Mouse (Mus musculus) frontal cortex, postnatal 36 days (tissue): ENCODE data around the gene Slc4a2.

Experiments used
- DNase-seq, 2 experiments: peaks; one replicate each; pipeline ENCODE4 v3.0.0; 2022; ENCODE audit warnings: low spot score in 2 of 2

The Slc4a2 gene

DNA sequence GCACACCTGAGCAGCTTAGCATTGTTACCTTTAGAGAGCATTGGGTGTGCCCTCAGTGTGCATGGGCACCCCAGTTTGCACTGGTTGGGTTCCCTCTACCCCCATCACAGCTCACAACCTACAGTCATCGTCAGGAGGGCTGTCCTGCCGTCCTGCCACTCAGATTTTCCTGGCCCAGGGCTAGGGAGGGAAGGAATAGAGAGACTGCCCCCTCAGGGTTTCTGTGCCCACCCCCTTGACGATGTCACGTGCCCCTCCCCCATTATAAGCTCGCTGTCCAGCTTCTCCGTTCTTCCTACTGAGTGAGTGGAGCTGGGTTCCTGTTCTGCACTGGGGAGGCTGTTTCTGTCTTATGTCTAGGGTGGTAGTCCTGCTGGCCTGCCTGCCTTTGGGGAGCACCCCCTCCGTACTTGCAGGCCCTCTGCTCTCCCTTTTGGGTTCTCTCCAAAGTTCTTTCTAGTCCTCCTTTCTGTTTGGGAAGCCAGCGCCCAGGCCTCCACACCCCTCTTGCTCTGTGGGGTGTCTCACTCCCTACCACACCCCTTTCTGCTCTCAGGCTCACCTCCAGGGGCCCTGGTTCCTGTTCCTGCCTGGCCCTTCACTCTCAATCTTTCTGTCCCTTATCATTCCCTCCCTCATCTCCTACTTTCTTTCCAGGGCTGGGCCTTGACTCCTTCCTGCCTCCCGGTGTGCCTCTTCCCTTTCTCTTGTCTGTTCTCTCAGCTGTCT is 3.1 kb downstream of the Slc4a2 start:
- no peak for DNase-seq

DNA sequence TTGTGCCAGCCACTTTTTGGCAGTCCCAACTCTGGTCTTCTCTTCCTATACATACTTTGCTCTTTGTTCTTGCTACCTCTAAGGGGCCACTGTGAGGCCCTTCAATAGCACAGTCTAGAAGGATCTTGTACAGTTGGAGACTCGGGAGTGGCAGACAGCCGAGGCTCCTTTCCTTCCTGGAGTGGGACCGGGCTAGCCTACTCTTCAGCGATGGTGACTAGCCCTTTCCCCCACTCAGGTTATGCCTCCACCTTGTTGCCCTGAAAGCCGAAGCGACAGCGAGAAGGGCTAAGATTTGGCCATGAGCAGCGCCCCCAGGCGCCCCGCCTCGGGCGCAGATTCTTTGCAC is 3.6 kb downstream of the Slc4a2 start:
- no peak for DNase-seq

DNA sequence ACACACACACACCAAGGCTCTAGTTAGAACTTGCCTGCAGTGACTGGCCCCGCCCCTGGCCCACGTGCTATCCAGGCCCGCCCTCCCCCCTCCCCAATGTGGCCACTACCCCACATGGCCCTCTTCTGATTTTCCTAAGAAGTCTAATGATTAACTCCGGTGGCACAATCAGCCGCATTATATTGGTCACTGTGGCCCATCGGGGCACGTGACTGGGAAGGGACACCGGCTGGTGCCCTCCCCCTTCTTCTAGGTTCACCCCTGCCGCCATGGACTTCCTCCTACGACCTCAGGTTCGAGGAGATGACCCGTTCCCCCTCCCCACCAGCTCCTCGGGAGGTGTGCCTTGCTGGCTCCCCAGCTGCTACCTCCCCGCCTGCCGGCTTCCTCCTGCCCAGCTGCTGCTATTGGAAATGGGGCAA is 4.4 kb downstream of the Slc4a2 start:
- DNase-seq = no peak

DNA sequence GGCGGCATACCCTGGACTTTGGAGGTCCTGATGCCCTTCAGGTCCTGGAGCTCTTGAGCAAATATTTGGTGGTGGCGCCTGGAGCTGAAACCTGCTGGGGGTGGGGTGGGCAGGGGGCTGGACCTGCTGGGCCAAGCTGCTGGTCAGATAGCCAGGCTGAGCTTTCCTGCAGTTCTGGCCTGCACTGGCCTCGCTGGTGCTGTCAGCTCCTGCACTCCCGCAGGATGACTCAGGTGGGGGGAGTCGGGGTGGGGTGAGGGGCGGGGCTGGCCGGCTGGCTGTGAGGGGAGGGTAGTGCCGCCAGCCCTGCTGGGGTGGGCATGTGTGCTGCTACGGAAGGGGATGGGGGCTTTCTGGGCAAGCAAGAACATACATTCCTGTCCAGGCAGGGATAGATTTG is 5.0 kb downstream of the Slc4a2 start:
- DNase-seq = no peak

DNA sequence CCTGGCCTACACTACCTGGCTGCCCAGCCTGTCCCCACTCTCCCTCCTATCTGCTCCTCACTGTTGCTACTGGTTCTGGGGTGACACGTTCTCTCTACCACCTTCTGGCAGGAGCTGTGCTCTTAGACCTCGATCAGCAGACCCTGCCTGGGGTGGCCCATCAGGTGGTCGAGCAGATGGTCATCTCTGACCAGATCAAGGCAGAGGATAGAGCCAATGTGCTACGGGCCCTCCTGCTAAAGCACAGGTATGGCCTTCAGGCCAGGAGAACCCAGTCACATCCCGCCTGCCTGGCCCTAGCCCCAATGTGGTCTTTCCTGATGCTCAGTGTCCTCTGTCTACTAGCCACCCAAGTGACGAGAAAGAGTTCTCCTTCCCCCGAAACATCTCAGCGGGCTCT is 10.4 kb downstream of the Slc4a2 start:
- DNase-seq = no peak

DNA sequence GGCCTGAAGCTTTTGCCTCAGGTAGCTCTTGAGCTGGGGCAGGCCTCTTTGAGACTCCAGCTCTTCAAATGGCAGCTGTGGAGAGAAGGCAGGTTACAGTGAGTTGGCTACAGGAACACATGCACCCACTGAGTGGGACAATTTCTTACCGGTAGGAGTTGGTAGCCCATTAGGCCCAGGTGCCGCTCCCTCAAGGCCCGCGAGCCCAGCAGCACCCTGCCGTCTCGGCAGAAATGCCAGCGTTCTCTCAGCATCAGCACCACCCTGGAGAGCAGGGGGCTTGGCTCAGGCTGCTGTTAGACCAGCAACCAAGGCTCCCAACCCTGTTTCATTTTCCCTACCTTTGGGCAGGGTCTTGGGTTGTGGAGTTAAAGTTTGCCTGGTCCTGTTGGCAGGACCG is 17.6 kb downstream of the Slc4a2 start:
- no peak for DNase-seq

DNA sequence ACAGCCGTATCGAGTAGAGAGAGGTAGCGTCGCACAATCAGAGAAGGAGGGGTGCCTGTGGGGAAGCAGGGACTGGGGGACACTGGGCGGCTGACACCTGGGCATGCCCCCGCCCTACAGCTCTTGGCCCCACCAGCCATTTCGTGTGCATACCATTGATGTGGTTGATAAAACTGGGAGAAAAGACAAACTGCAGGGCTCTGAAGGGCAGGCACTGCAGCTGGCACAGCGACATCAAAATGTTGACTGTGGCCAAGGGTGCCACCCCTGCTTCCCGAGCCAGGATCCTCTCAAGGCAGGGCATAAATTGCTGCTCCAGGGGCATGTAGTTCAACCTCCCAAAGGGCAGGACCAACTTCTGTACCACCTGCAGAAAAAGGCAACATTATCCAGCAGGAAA is 18.4 kb downstream of the Slc4a2 start:
- DNase-seq = no peak

DNA sequence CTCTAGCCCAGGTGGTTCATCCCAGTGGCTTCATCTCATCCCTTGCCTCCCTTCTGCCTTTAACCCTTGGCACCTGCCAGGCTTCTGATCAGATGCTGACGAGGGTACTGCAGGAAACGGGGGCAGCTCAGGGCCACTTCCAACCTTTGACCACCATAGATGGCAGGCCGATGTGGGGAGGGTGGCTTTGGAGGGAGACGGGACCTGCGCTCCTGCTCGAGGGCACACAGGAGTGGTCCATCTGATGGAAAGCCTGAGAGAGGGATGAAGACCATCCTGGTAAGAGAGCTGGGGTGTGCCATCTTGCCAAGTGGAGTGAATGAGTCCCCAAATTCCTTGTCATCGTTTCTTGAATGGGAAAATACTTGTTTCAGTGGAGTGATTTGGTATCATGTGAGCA is 19.6 kb downstream of the Slc4a2 start:
- no peak for DNase-seq

DNA sequence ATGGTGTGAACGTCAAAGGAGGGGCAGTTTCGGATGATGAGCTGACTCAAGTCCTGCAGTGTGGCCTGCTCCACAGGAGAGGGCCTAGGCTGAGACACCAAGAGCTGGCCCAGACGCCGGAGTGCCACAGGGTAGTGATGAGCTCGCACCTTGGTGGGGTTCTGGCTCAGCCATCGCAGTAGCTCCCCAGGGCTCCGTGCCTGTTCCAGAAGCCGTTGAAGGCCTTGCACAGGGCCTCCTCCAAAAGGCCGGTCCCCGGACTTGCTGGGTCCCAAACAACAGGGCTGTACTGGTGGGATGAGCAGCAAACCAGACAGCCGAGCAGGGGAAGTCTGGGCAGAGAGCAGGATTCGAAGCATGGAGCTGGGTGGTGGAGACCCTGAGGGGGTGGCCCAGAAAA is 20.3 kb downstream of the Slc4a2 start:
- DNase-seq = no peak

DNA sequence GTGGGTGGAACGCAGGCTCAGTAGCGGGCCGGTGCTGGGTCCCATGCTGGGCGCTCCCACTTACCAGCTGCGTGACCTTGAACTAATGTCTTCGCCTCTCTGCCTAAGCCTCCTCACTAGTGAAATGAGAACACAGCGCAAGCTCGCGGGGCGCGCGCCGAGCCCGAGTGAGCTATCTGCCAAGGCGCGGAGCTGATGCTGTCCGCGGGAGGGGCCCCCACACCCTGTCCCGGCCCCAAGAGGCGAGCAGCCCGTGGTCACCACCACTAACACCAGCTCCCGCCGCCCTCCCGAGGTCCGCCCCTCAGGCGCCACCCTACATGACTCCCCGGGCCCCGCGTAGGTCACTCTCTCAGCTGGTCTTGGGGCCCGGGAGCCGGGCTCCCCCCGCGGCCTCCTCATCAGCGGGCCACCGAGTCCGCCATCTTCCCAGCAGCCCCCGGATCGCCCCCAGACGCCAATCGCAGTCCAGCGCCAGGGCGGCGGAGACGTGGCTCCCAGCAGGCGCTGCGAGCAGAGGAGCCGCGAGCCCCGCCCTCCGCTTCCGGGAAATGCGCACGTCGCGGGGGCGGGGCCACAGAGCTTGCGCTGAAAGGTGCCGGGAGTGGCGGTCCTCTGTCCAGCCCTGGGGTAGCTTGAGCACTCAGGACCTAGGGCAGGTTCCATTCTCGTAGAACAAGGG is 21.2 kb downstream of the Slc4a2 start, which contains the start of gene Fastk:
Fastk (minus strand) TSS at position 542 of the 682 bp plus-strand sequence.
- DNase-seq = peak; percentile 94

DNA sequence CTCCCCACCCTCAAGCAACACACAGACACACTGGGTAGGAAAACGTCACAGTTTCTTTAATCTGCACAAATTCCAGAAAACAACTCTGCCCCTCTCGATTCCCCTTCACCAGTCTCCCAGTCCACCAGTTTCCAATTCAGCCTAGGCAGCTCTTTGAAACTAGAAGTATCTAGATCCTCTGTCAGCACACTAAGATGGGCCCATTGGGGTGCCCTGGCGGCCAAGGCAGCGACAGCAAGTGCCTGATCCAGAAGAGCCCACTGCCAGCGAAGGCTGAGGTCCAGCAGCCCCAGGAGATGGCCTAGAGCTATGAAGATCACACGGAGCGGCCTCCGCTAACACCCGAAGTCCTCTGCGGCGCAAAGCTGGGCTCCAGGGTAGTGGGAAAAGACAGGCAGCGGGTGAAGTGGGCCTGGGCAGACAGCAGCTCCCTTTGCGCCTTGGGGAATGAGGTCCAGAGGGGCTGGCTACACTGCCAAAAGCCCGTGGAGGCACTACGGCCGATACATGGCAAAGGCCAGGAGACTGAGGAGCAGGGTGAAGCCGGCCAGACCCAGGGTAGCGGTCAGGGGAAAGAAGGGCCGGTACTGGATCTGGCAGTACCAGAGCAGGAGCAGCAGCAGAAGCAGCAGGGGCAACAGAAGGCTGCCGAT is 21.9 kb downstream of the Slc4a2 start:
- no peak for DNase-seq

DNA sequence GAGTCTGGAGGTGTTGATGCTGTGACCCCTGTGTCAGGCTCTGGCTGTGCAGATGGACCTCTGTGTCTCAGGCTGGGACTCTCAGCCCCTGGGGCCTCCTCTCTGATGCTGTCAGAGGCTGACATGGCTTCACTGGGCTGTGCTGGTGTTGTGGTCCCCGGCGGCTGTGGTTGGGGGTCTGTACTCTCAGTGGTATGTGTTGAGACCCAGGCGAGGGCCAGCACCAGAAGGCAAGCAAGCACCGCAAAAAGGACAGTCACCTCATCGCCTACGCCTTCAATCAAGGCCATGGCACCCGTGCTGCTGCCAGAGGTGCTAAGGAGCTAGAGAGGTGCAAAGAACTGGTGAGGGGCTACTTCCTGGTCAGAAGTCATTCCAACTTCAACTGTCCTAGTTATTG is 23.0 kb downstream of the Slc4a2 start:
- no peak for DNase-seq

DNA sequence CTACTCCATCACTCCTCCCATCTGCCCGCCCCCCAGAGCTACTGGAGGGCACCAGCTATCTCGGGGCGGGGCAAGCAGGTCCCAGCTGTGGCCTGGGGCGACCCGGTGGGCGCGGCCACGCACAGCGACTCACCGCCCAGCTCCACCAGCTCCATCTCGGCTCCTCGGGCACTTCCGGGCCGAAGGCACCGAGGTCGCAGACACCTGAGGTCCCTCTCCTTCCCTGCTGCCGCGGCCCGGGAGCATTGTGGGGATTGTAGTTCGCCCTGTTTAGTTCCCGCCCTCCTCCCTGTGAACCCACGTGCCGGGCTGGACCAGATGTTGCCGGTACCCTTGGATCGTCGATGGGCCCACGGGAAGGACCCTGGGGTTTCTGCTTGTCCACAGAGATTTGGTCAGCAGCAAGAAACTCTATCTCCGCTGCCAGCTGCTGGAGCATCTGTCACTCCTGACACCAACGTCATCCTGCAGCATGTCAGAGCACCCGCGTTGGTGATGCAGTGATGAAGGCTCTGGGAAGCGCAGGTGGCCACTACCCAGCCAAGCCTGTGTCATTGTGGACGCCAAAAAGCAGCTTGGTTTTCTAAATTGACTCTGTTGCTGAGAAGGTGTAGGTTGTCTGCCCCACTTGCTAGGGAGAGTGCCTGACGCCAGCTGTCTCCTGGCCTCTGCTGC is 24.1 kb downstream of the Slc4a2 start, which contains the start of gene Tmub1:
Tmub1 (minus strand) TSS at position 231 of the 675 bp plus-strand sequence.
- DNase-seq = peak; percentile 89 to 91

DNA sequence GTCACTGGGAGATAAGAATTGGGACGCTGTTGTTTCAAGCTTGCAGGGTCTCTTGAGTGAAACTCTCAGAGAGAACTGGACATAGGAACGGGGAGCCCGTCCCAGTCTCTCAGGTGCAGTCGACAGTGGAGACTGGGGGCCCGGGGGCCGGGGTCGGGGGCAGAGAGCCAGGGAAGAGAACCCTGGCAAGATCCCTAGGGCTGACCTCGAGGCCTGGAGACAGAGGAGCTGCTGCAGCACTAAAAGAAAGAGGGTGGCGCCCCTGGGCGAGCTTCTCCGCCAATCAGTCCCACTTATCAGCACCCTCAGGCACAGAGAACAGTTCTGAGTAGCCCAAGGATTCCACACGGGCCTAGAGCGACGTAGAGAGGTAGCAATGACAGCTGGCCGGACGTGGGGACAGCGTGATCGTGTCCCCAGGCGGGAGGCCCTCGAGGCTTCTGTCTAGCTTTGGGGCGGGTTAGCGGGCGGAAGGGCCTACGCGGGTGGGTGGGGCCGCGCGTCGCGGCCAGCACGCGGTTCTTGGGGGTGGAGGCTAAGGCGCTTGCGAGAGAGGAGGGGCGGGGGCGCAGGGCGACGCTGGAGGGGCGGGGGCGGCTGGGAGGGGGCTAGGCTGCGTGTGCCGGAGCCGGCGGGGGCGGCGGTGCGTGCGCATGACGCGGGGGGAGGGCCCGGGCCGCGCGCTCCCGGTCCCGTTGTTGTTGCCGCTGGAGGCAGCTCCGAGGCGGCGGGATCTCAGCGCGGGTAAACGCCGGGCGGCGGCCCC is 27.8 kb downstream of the Slc4a2 start:
- peak; percentile 75 to 79 for DNase-seq

DNA sequence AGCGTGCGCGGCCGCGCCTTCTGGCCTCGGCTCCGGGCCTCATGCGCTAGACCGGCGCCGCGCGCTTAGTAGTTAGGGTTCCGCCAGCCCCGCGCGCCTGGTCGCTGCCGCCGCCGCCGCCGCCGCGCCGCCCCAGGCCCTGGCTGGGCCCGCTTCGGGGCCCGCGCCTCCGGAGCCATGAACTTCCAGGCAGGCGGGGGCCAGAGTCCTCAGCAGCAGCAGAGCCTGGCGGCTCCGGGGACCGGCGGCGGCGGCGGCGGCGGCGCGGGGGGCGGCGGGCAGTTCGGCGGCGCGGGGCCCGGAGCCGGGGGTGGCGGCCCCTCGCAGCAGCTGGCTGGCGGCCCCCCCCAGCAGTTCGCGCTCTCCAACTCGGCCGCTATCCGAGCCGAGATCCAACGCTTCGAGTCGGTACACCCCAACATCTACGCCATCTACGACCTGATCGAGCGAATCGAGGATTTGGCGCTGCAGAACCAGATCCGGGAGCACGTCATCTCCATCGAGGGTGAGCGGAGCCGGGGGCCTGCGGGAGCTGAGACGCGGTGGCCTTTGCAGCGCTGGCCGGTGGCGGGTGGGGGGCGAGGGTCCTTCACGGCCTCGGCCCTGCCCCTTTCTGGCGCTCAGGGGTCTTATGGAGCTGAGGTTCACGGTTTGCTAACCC is 28.5 kb downstream of the Slc4a2 start, which contains the start of gene Agap3:
Agap3 (plus strand) TSS at position 148 of the 661 bp plus-strand sequence.
- DNase-seq = peak in 1 of 2 experiments; percentile 35

DNA sequence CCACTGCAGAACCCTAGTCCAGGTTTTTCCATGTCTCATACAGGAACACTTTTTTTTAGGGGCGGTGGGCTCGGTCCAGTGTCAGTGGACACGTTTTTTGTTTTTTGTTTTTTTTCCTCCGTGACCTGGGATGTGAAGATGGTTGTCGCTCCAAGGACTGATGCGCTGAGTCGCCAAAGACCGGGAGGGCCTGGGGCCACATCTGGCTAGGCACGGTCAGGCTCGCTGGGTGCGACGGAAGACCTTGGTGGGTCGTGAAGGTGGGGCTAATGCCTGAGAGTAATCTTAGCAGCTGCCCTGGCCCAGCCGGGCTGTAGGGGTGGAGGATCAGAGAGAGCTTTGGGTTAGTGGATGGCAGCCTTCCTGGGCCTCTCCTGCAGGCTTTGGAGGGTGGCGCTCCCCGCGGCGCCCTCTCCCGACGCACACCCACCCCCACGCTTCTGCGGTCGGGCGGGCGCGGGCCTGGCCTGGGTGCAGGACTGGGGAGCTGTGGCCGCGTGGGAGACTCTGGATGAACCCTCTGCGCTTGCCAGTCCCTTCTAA is 29.1 kb downstream of the Slc4a2 start:
- DNase-seq = peak; percentile 37 to 55

DNA sequence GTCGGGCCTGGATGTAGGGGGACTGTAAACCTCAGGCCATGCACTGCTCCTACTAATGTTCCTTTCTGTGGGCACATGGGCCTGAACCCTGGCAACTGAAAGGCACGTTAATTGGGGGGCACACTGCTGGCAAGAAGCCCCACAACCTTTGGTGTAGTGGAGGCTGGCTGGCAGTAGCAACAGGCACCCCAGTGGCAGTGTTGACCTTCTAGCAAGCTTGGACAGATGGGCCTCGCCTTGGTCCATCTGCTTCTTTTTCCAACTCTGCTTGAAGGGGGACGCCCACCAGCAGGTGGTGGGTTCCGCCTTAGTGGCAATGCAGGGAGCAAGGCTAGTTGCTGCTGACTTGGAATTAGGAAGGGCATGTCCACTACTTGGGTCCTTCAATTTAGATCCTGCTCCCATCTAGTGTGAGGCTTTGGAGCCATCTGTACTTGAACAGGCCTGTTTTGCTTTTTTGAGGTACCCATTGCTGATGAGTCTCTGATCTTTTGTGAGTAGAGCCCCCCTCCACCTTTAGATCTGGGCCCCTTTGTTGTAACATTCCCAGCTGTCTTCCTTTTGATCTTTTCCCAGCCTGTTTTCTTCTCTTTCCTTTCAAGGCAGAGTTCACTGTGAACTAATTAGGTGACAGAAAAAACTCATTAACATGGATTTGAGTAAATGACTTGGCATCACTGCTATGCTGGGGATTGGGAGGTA is 29.8 kb downstream of the Slc4a2 start:
- DNase-seq = peak in 1 of 2 experiments; percentile 34

DNA sequence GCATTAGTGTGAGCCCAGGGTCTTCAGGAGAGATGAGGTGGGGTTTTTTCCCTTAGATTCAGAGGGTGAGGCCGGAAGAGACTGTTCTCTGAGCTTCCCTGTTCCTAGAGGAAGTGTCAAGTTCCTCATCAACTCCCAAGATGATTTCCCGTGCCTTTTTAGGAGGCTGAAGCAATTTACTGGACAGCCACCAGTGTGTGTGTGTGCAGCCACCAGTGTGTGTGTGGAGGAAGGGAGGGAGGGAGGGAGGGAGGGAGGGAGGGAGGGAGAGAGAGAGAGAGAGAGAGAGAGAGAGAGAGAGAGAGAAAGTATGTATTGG is 30.3 kb downstream of the Slc4a2 start:
- DNase-seq = no peak

DNA sequence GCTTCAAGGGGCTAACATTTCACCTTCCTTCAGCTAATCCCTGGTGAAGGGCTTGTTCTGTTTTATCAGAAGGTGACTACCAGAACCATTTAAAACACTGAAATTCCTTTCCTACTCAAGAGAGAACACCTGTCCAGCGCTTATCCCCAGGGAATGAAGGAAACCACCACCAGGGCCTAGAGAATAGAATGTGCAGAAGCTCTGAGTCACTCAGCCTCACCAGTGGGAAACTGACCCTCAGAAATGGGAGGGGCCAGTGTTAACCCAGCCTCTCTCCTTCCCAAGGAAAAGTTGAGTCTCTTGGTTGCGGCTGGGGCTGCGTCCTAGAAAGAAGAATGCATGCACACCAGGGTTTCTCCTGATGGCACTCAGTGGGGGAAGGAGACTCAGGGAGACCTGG is 31.4 kb downstream of the Slc4a2 start:
- no peak for DNase-seq

DNA sequence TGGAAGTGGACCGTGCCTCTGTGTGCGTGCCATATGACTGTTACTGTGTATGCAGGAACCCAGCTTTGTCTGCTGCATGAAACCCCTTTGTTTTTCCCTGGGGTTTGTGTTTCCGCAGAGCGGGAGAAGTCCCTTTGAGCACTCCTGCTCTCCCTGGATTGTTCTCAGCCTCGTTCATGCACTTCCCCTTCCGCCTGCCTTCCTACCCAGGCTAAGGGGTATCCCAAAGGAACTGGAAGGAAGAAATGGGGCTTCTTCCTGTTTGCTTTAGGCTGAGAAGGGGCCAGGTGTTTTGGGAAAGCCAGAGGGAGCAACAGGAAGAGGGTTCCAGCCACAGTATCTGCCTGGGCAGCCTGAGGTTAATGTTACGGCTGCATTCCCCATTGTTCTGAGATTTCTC is 32.0 kb downstream of the Slc4a2 start:
- DNase-seq = no peak
